Mouse (Mus musculus) midbrain, embryonic 15.5 days (tissue): ENCODE measurements at regions not wholly inside any gene's neighbourhood (a gene's known extent, or its start where the extent isn't known, plus 50 kb on each side); places are given as distances from the start of the nearest gene placed in this dataset.

Experiments
- ATAC-seq: fragments of 200-750 bp; cut with Nextera tagmentation; replicated peaks from 2 replicates; pipeline ENCODE4 v1.8.0; 2017; ENCODE audit warnings: moderate TSS enrichment
- H3K27ac ChIP-seq: fragments of 300-500 bp; sonication (generic); 2 replicates; pipeline ENCODE4 v1.5.1; 2015; ENCODE audit warnings: mild to moderate bottlenecking, inconsistent platforms
- H3K27me3 ChIP-seq: fragments of 300-500 bp; sonication (generic); replicated peaks from 2 replicates; pipeline ENCODE4 v1.6.1; 2015; ENCODE audit warnings: inconsistent platforms
- H3K36me3 ChIP-seq: fragments of 300-500 bp; sonication (generic); replicated peaks from 2 replicates; pipeline ENCODE4 v1.6.1; 2015; ENCODE audit warnings: inconsistent platforms
- H3K4me1 ChIP-seq: fragments of 300-500 bp; sonication (generic); 2 replicates; pipeline ENCODE4 v1.6.1; 2015; ENCODE audit warnings: inconsistent platforms
- H3K4me2 ChIP-seq: fragments of 300-500 bp; sonication (generic); 2 replicates; pipeline ENCODE4 v1.6.1; 2015; ENCODE audit warnings: inconsistent platforms, mild to moderate bottlenecking, moderate library complexity
- H3K4me3 ChIP-seq: fragments of 300-500 bp; sonication (generic); 2 replicates; pipeline ENCODE4 v1.5.1; 2015; ENCODE audit warnings: mild to moderate bottlenecking, inconsistent platforms
- H3K9ac ChIP-seq: fragments of 300-500 bp; sonication (generic); 2 replicates; pipeline ENCODE4 v1.6.1; 2015; ENCODE audit warnings: mild to moderate bottlenecking, inconsistent platforms
- H3K9me3 ChIP-seq: fragments of 300-500 bp; sonication (generic); 2 replicates; pipeline ENCODE4 v1.6.1; 2016; ENCODE audit warnings: inconsistent platforms
- WGBS: fragments of 180-500 bp; shearing (Covaris S2); methylation state at CpG from one replicate; pipeline ENCODE4 v1.1.7; 2015; ENCODE audit warnings: mixed read lengths; 5-methylcytosine and 5-hydroxymethylcytosine counted together

- no peak overlapping the region for H3K27ac ChIP-seq
- H3K4me1 ChIP-seq = no peaks in the 10 kb centered on the region
- 79% methylated on average over 3 of the region's 3 CpGs for WGBS
- no peak for ATAC-seq
- no peaks in the 10 kb centered on the region for H3K36me3 ChIP-seq
- H3K4me3 ChIP-seq = no peak overlapping the region
- no peak overlapping the region for H3K4me2 ChIP-seq
- no peaks in the 10 kb centered on the region for H3K27me3 ChIP-seq
- no peak overlapping the region for H3K9ac ChIP-seq
- no peaks in the 10 kb centered on the region for H3K9me3 ChIP-seq
Measured at GRCm38 (mm10) chr2:137510671-137511235, 394.3 kb upstream of the Jag1 start.

- Histone ChIP-seq H3K4me3 (no peak overlapping the region), H3K4me2 (no peak overlapping the region), H3K27me3 (no peaks in the 10 kb centered on the region), H3K9ac (no peak overlapping the region), H3K36me3 (no peaks in the 10 kb centered on the region), H3K4me1 (no peaks in the 10 kb centered on the region), H3K27ac (no peak overlapping the region), H3K9me3 (no peaks in the 10 kb centered on the region)
- no peak for ATAC-seq
- WGBS = 87% methylated on average over 1 of the region's 1 CpGs
Measured at GRCm38 (mm10) chr2:137501236-137501635, 384.8 kb upstream of the Jag1 start.

- Histone ChIP-seq H3K9ac (no peak overlapping the region), H3K36me3 (no peaks in the 10 kb centered on the region), H3K4me1 (no peaks in the 10 kb centered on the region), H3K27ac (no peak overlapping the region), H3K4me2 (no peak overlapping the region), H3K9me3 (no peaks in the 10 kb centered on the region), H3K4me3 (no peak overlapping the region), H3K27me3 (no peaks in the 10 kb centered on the region)
- no peak for ATAC-seq
- WGBS = 73% methylated on average over 2 of the region's 2 CpGs
Measured at GRCm38 (mm10) chr2:137497616-137498015, 381.2 kb upstream of the Jag1 start.

DNA sequence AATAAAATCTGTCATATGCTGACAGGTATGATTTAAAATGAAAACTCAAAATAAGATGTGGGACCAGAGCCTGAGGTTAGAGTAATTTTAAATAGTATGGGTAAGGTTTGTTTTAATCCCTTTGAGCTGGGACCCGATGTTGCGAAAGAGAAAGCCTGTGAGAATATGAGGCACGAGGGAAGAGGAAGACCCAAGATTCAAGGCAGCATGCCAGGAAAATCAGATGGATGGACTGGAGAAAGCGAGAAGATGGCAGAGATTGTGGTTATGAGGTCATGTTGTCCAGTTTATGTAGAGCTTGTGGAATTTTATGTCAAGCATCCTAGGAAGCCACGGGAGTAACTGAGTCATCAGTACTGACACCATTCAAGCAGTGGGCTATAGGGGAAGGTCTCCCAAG lies 377.2 kb upstream of the Jag1 start:
- Histone ChIP-seq H3K9ac (no peak overlapping the region), H3K36me3 (no peaks in the 10 kb centered on the region), H3K4me2 (no peak overlapping the region), H3K27me3 (no peaks in the 10 kb centered on the region), H3K4me1 (no peaks in the 10 kb centered on the region), H3K4me3 (no peak overlapping the region), H3K9me3 (no peaks in the 10 kb centered on the region), H3K27ac (no peak overlapping the region)
- WGBS = 85% methylated on average over 5 of the region's 5 CpGs
- ATAC-seq = no peak

- no peaks in the 10 kb centered on the region for H3K4me1 ChIP-seq
- WGBS = 73% methylated on average over 5 of the region's 5 CpGs
Measured at GRCm38 (mm10) chr2:137489181-137489682, 372.8 kb upstream of the Jag1 start.

GRCm38 (mm10) chr2:137468769-137469168 lies 352.3 kb upstream of the Jag1 start:
- Histone ChIP-seq H3K9me3 (no peaks in the 10 kb centered on the region), H3K27ac (no peak overlapping the region), H3K4me1 (no peaks in the 10 kb centered on the region), H3K27me3 (no peaks in the 10 kb centered on the region), H3K36me3 (no peaks in the 10 kb centered on the region), H3K4me3 (no peak overlapping the region), H3K9ac (no peak overlapping the region), H3K4me2 (no peak overlapping the region)
- 52% methylated on average over 1 of the region's 1 CpGs for WGBS
- ATAC-seq = no peak

More at GRCm38 (mm10) chr2:137489181-137489682, 372.8 kb upstream of the Jag1 start:
- H3K36me3 ChIP-seq = no peaks in the 10 kb centered on the region
- H3K4me2 ChIP-seq = no peak overlapping the region
- H3K9ac ChIP-seq = no peak overlapping the region
- no peak for ATAC-seq
- H3K4me3 ChIP-seq = no peak overlapping the region
- no peaks in the 10 kb centered on the region for H3K27me3 ChIP-seq
- no peak overlapping the region for H3K27ac ChIP-seq
- H3K9me3 ChIP-seq = no peaks in the 10 kb centered on the region

DNA sequence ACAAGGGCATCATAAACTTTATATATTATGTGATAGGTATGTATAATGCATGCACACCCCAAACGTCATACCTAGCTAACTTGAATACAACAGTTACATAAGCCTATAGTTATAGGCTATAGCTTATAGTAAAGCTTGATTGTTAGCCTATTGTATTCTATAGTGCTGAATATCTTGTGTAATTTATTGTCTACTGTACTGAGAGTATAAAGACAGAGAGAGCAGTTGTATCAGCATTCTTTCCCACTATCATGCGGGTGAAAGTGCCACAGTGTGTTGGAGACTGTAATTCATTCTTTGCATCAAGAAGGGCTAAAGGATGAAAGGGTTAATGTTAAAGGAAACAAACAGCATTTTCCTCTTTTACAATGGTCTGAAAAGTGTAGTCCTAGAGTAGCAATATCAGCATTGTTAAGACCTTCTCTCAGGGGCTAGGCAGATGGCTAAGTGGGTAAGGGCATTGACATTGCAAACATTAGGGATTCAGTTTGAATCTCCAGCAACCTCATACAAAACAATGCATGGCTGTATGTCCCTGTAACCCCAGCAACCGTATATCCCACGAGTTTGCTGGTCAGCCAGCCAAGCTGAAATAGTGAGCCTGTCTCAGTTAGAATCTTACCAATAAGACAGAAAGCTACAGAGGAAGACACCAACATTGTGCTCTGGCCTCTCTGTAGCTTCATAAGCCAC lies 340.8 kb upstream of the Jag1 start:
- no peaks in the 10 kb centered on the region for H3K36me3 ChIP-seq
- H3K9ac ChIP-seq = no peak overlapping the region
- no peaks in the 10 kb centered on the region for H3K4me1 ChIP-seq
- no peak overlapping the region for H3K4me3 ChIP-seq
- H3K27me3 ChIP-seq = no peaks in the 10 kb centered on the region
- H3K4me2 ChIP-seq = no peak overlapping the region
- 35% methylated on average over 4 of the region's 4 CpGs for WGBS
- ATAC-seq = no peak
- no peak overlapping the region for H3K27ac ChIP-seq
- no peaks in the 10 kb centered on the region for H3K9me3 ChIP-seq

- no peak for ATAC-seq
- Histone ChIP-seq H3K9ac (no peak overlapping the region), H3K36me3 (no peaks in the 10 kb centered on the region), H3K4me3 (no peak overlapping the region), H3K9me3 (no peaks in the 10 kb centered on the region), H3K4me2 (no peak overlapping the region), H3K4me1 (no peaks in the 10 kb centered on the region), H3K27ac (no peak overlapping the region), H3K27me3 (no peaks in the 10 kb centered on the region)
- WGBS = 84% methylated on average over 3 of the region's 3 CpGs
Measured at GRCm38 (mm10) chr2:137456436-137456835, 340.0 kb upstream of the Jag1 start.

DNA sequence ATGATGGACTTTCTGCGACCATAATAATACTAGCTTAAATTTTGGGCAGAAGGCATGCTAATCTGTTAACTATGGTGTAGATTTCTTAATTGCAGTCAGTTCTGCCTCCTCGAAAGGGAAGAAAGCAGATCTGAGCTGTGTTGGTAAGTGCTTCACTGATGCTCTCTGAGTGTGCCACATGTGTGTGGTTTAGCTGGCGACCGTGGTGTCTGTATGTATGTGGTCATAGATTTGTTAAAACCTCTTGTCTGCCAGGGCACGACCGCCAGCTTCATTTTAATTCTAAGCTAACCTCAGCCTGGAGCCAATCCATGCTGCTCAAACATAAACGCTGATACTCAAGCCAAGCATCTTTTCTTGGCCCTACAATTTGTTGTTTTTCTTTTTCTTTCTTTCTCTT lies 330.5 kb upstream of the Jag1 start:
- no peaks in the 10 kb centered on the region for H3K4me1 ChIP-seq
- H3K9ac ChIP-seq = no peak overlapping the region
- H3K36me3 ChIP-seq = no peaks in the 10 kb centered on the region
- H3K9me3 ChIP-seq = no peaks in the 10 kb centered on the region
- H3K27ac ChIP-seq = no peak overlapping the region
- no peak overlapping the region for H3K4me2 ChIP-seq
- WGBS = 88% methylated on average over 7 of the region's 7 CpGs
- no peak overlapping the region for H3K4me3 ChIP-seq
- ATAC-seq = no peak
- H3K27me3 ChIP-seq = no peaks in the 10 kb centered on the region

DNA sequence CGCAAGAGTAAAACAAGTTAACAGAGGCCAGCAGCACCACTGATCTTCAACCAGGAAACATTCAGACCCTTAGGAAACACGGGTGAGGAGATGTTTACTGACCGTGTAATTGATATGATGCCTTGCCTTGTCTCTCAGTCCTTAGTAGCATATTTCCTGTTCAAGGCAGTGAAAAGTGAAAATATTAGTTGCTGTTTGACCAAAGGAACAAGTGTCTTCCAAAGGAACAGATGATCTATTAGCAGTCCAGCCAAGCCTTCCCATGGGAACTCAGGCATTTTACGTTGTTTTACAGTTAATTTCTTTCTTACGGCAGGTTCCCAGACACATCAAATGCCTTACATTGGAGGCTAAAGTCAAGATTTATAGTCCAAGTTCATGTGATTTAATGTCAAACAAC lies 321.3 kb upstream of the Jag1 start:
- Histone ChIP-seq H3K36me3 (no peaks in the 10 kb centered on the region), H3K27me3 (no peaks in the 10 kb centered on the region), H3K4me1 (no peaks in the 10 kb centered on the region), H3K9ac (no peak overlapping the region), H3K4me2 (no peak overlapping the region), H3K4me3 (no peak overlapping the region), H3K9me3 (no peaks in the 10 kb centered on the region), H3K27ac (no peak overlapping the region)
- 84% methylated on average over 5 of the region's 5 CpGs for WGBS
- ATAC-seq = no peak

DNA sequence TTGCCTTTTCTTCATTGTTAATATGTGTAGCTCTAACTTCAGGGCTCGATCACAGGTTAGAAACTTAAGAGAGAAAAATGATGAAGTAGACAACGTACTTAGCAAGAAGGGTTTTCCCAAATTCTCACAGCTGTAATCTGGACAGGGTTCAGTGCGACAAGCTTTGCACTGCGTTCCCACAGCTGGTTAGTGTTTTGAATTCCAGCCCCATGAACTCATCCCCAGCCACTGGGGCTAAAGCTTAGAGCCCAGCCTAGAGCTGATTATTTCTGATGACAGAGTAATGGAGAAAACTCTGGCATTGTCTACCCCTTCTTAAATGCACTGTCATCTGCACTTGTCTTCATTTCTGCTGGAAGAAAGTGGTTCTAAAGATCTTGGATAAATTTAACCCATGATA lies 319.7 kb upstream of the Jag1 start:
- Histone ChIP-seq H3K27ac (no peak overlapping the region), H3K4me1 (no peaks in the 10 kb centered on the region), H3K9ac (no peak overlapping the region), H3K36me3 (no peaks in the 10 kb centered on the region), H3K4me3 (no peak overlapping the region), H3K9me3 (no peaks in the 10 kb centered on the region), H3K27me3 (no peaks in the 10 kb centered on the region), H3K4me2 (no peak overlapping the region)
- no peak for ATAC-seq
- WGBS = 81% methylated on average over 4 of the region's 4 CpGs

- no peaks in the 10 kb centered on the region for H3K27me3 ChIP-seq
- H3K9ac ChIP-seq = no peak overlapping the region
- WGBS = 66% methylated on average over 3 of the region's 3 CpGs
- H3K4me3 ChIP-seq = no peak overlapping the region
- no peaks in the 10 kb centered on the region for H3K9me3 ChIP-seq
- no peak overlapping the region for H3K4me2 ChIP-seq
- ATAC-seq = no peak
- H3K4me1 ChIP-seq = no peaks in the 10 kb centered on the region
- H3K27ac ChIP-seq = no peak overlapping the region
- H3K36me3 ChIP-seq = no peaks in the 10 kb centered on the region
Measured at GRCm38 (mm10) chr2:137422656-137423055, 306.2 kb upstream of the Jag1 start.

- no peak overlapping the region for H3K4me2 ChIP-seq
- no peak overlapping the region for H3K9ac ChIP-seq
- no peak overlapping the region for H3K27ac ChIP-seq
- H3K27me3 ChIP-seq = no peaks in the 10 kb centered on the region
- no peaks in the 10 kb centered on the region for H3K36me3 ChIP-seq
- 77% methylated on average over 4 of the region's 4 CpGs for WGBS
- no peak overlapping the region for H3K4me3 ChIP-seq
- no peak for ATAC-seq
- no peaks in the 10 kb centered on the region for H3K9me3 ChIP-seq
- no peaks in the 10 kb centered on the region for H3K4me1 ChIP-seq
Measured at GRCm38 (mm10) chr2:137419678-137420077, 303.2 kb upstream of the Jag1 start.
